Mouse (Mus musculus) cortical plate, adult 2 months (tissue): ENCODE measurements around the gene Smim20.

ENCODE experiments used
- CTCF ChIP-seq: fragments of 200-500 bp; IDR thresholded peaks from 2 replicates; pipeline ENCODE4 v1.5.1; 2011; ENCODE audit warnings: mild to moderate bottlenecking, control low read depth, low read length; ENCODE audit not compliant: insufficient read depth; ENCODE audit errors: extremely low read depth
- POLR2A ChIP-seq: fragments of 200-500 bp; IDR thresholded peaks from 2 replicates; pipeline ENCODE4 v1.6.1; 2011; ENCODE audit warnings: mild to moderate bottlenecking, low read length, control low read depth; ENCODE audit not compliant: insufficient read depth; ENCODE audit errors: extremely low read depth

DNA sequence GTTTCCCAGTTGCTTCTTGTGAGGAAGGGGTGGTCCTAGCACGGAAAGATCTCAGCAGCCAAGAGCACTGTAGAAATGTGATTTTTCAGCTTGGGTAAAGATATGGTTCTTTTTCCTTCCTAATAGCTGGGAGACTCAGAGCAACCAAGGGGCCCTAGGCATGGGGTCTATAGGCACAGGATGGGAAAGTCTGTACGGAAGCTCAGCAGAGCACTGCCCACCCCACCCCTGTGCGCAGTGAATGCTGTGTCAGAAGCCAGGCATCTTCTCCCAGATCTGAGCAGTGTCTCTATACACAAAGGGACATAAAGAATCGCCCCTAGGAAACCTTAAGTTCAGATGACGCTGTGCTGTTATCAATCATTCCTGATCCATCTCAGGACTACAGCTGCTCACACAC lies 59.6 kb downstream of the Smim20 start:
- TF ChIP-seq CTCF (no peak), POLR2A (no peak)
